Mouse (Mus musculus) neural tube, embryonic 12.5 days (tissue): ENCODE measurements around the gene Radil. TPM values are rescaled to one million over a fixed set of nuclear protein-coding genes. Genes with fewer than 3 reads are reported as not detected.

Experiments used
- ATAC-seq: fragments of 200-750 bp; cut with Nextera tagmentation; 2 replicates; pipeline ENCODE4 v1.8.0; 2017; ENCODE audit warnings: low read depth, mild to moderate bottlenecking, moderate TSS enrichment, moderate library complexity; ENCODE audit not compliant: low FRiP score
- H3K27ac ChIP-seq: fragments of 300-500 bp; sonication (generic); 2 replicates; pipeline ENCODE4 v1.5.1; 2016
- H3K27me3 ChIP-seq: fragments of 300-500 bp; sonication (generic); replicated peaks from 2 replicates; pipeline ENCODE4 v1.6.1; 2016; ENCODE audit warnings: mild to moderate bottlenecking
- H3K36me3 ChIP-seq: fragments of 300-500 bp; sonication (generic); 2 replicates; pipeline ENCODE4 v1.6.1; 2016; ENCODE audit warnings: mild to moderate bottlenecking
- H3K4me1 ChIP-seq: fragments of 300-500 bp; sonication (generic); 2 replicates; pipeline ENCODE4 v1.6.1; 2016
- H3K4me2 ChIP-seq: fragments of 300-500 bp; sonication (generic); replicated peaks from 2 replicates; pipeline ENCODE4 v1.6.1; 2016; ENCODE audit warnings: mild to moderate bottlenecking
- H3K4me3 ChIP-seq: fragments of 300-500 bp; sonication (generic); 2 replicates; pipeline ENCODE4 v1.5.1; 2016
- H3K9ac ChIP-seq: fragments of 300-500 bp; sonication (generic); 2 replicates; pipeline ENCODE4 v1.6.1; 2016; ENCODE audit warnings: mild to moderate bottlenecking
- H3K9me3 ChIP-seq: fragments of 300-500 bp; sonication (generic); 2 replicates; pipeline ENCODE4 v1.6.1; 2016; ENCODE audit warnings: mild to moderate bottlenecking
- WGBS: fragments of 180-500 bp; shearing (Covaris S2); methylation state at CpG from one replicate; pipeline ENCODE4 v1.1.7; 2016; 5-methylcytosine and 5-hydroxymethylcytosine counted together
- polyA plus RNA-seq: library from polyadenylated mRNA; unstranded; fragments of >200 nt; fragmentation: Nextera tagmentation; extraction: Ambion mirVana; gene quantifications from 2 replicates; pipeline ENCODE4 v1.2.1, GENCODE M21; 2016

The Radil gene
- polyA plus RNA-seq, 1 experiment from 2014 or later, result 14.1 TPM

- Histone ChIP-seq H3K4me2 (peak overlapping the region; percentile 3; the same call in 1 of the 2 replicates), H3K9ac (no peak overlapping the region), H3K36me3 (peaks cover 44% of the 10 kb centered on the region), H3K4me3 (no peak overlapping the region), H3K9me3 (no peaks in the 10 kb centered on the region), H3K27ac (no peak overlapping the region), H3K4me1 (peaks cover 8% of the 10 kb centered on the region; the same call in 1 of the 2 replicates), H3K27me3 (no peaks in the 10 kb centered on the region)
- 66% methylated on average over 10 of the region's 10 CpGs for WGBS
- peak; percentile 42; the same call in 1 of the 2 replicates for ATAC-seq
These were observed 77.2 kb downstream of the Radil start for GRCm38 (mm10) chr5:142473696-142474095.

GRCm38 (mm10) chr5:142469796-142470195, 81.1 kb downstream of the Radil start:
- WGBS, result 90% methylated on average over 11 of the region's 11 CpGs
- peaks cover 56% of the 10 kb centered on the region for H3K36me3 ChIP-seq
- no peak for ATAC-seq

GRCm38 (mm10) chr5:142468375-142468774, 82.5 kb downstream of the Radil start:
- H3K36me3 ChIP-seq, result peaks cover 48% of the 10 kb centered on the region
- H3K4me1 ChIP-seq, result peaks cover 9% of the 10 kb centered on the region
- no peak for ATAC-seq
- 92% methylated on average over 13 of the region's 13 CpGs for WGBS
- no peak overlapping the region for H3K4me2 ChIP-seq
- no peaks in the 10 kb centered on the region for H3K9me3 ChIP-seq
- H3K4me3 ChIP-seq, result no peak overlapping the region
- no peak overlapping the region for H3K9ac ChIP-seq
- H3K27me3 ChIP-seq, result no peaks in the 10 kb centered on the region
- H3K27ac ChIP-seq, result no peak overlapping the region

More at GRCm38 (mm10) chr5:142469796-142470195, 81.1 kb downstream of the Radil start:
- Histone ChIP-seq H3K4me3 (no peak overlapping the region), H3K27ac (no peak overlapping the region), H3K4me1 (peaks cover 10% of the 10 kb centered on the region), H3K4me2 (no peak overlapping the region), H3K9me3 (no peaks in the 10 kb centered on the region), H3K9ac (no peak overlapping the region), H3K27me3 (no peaks in the 10 kb centered on the region)

GRCm38 (mm10) chr5:142463461-142464454, 87.1 kb downstream of the Radil start, which contains the start of gene Ap5z1:
Gene Ap5z1 (plus strand): TSS chr5:142463944.
- Histone ChIP-seq H3K36me3 (peaks cover 28% of the 10 kb centered on the region), H3K27me3 (no peaks in the 10 kb centered on the region), H3K4me3 (peak within 1 kb of the TSS; percentile 82), H3K4me2 (peak within 1 kb of the TSS; percentile 91), H3K4me1 (peaks cover 7% of the 10 kb centered on the region), H3K9ac (peak within 1 kb of the TSS; percentile 73), H3K27ac (peak within 1 kb of the TSS; percentile 50), H3K9me3 (no peaks in the 10 kb centered on the region)
- WGBS, result 3% methylated on average over 60 of the region's 60 CpGs
- peak; percentile 90 for ATAC-seq

GRCm38 (mm10) chr5:142463011-142463410, 87.9 kb downstream of the Radil start:
- H3K27me3 ChIP-seq, result no peaks in the 10 kb centered on the region
- H3K9ac ChIP-seq, result no peak overlapping the region; the same call in 1 of the 2 replicates
- peaks cover 29% of the 10 kb centered on the region for H3K36me3 ChIP-seq
- peaks cover 7% of the 10 kb centered on the region for H3K4me1 ChIP-seq
- no peaks in the 10 kb centered on the region for H3K9me3 ChIP-seq
- WGBS, result 87% methylated on average over 6 of the region's 6 CpGs
- H3K27ac ChIP-seq, result peak overlapping the region; percentile 50; the same call in 1 of the 2 replicates
- H3K4me2 ChIP-seq, result peak overlapping the region; percentile 91
- H3K4me3 ChIP-seq, result peak overlapping the region; percentile 82; the same call in 1 of the 2 replicates
- peak; percentile 2; the same call in 1 of the 2 replicates for ATAC-seq

- Histone ChIP-seq H3K9me3 (no peaks in the 10 kb centered on the region), H3K36me3 (peaks cover 29% of the 10 kb centered on the region), H3K4me3 (no peak overlapping the region), H3K27me3 (no peaks in the 10 kb centered on the region), H3K4me1 (peaks cover 7% of the 10 kb centered on the region), H3K27ac (no peak overlapping the region), H3K4me2 (no peak overlapping the region), H3K9ac (no peak overlapping the region)
- ATAC-seq, result no peak
- 93% methylated on average over 2 of the region's 2 CpGs for WGBS
These were observed 88.3 kb downstream of the Radil start for GRCm38 (mm10) chr5:142462641-142462948.

- Histone ChIP-seq H3K4me2 (no peak overlapping the region), H3K9me3 (no peaks in the 10 kb centered on the region), H3K9ac (no peak overlapping the region), H3K27me3 (no peaks in the 10 kb centered on the region), H3K4me1 (peaks cover 7% of the 10 kb centered on the region), H3K4me3 (no peak overlapping the region), H3K27ac (no peak overlapping the region), H3K36me3 (peaks cover 29% of the 10 kb centered on the region)
- ATAC-seq, result no peak
- WGBS, result 97% methylated on average over 7 of the region's 7 CpGs
These were observed 88.8 kb downstream of the Radil start for GRCm38 (mm10) chr5:142461942-142462640.

GRCm38 (mm10) chr5:142459834-142460233, 91.1 kb downstream of the Radil start:
- no peak for ATAC-seq
- Histone ChIP-seq H3K27ac (no peak overlapping the region), H3K27me3 (no peaks in the 10 kb centered on the region), H3K9ac (no peak overlapping the region), H3K4me3 (no peak overlapping the region), H3K9me3 (no peaks in the 10 kb centered on the region), H3K36me3 (peaks cover 46% of the 10 kb centered on the region), H3K4me1 (peaks cover 6% of the 10 kb centered on the region), H3K4me2 (no peak overlapping the region)
- 81% methylated on average over 5 of the region's 5 CpGs for WGBS

- no peak for ATAC-seq
- H3K27me3 ChIP-seq, result no peaks in the 10 kb centered on the region
- 0 out of 2 replicates have a peak overlapping the region, but pooled peaks have one; percentile 13 for H3K9ac ChIP-seq
- H3K4me3 ChIP-seq, result no peak overlapping the region
- H3K9me3 ChIP-seq, result no peaks in the 10 kb centered on the region
- H3K36me3 ChIP-seq, result peaks cover 54% of the 10 kb centered on the region
- no peaks in the 10 kb centered on the region; the same call in 1 of the 2 replicates for H3K4me1 ChIP-seq
- H3K27ac ChIP-seq, result no peak overlapping the region
- WGBS, result 91% methylated on average over 17 of the region's 17 CpGs
- no peak overlapping the region for H3K4me2 ChIP-seq
These were observed 91.9 kb downstream of the Radil start for GRCm38 (mm10) chr5:142458791-142459557.

GRCm38 (mm10) chr5:142457345-142457744, 93.6 kb downstream of the Radil start:
- H3K9ac ChIP-seq, result no peak overlapping the region

GRCm38 (mm10) chr5:142456318-142456717, 94.6 kb downstream of the Radil start:
- Histone ChIP-seq H3K4me2 (no peak overlapping the region), H3K9me3 (no peaks in the 10 kb centered on the region), H3K27me3 (no peaks in the 10 kb centered on the region), H3K4me1 (no peaks in the 10 kb centered on the region), H3K9ac (no peak overlapping the region), H3K4me3 (no peak overlapping the region), H3K36me3 (peaks cover 66% of the 10 kb centered on the region), H3K27ac (no peak overlapping the region)
- no peak for ATAC-seq
- 59% methylated on average over 15 of the region's 15 CpGs for WGBS

More at GRCm38 (mm10) chr5:142457345-142457744, 93.6 kb downstream of the Radil start:
- H3K36me3 ChIP-seq, result peaks cover 70% of the 10 kb centered on the region
- H3K4me2 ChIP-seq, result no peak overlapping the region
- H3K27ac ChIP-seq, result no peak overlapping the region
- H3K27me3 ChIP-seq, result no peaks in the 10 kb centered on the region
- H3K4me3 ChIP-seq, result no peak overlapping the region
- H3K9me3 ChIP-seq, result no peaks in the 10 kb centered on the region
- WGBS, result 59% methylated on average over 10 of the region's 10 CpGs
- no peaks in the 10 kb centered on the region for H3K4me1 ChIP-seq
- no peak for ATAC-seq
